Mouse (Mus musculus): ENCODE measurements around the gene Pltp. TPM values are rescaled to one million over a fixed set of nuclear protein-coding genes. Genes with fewer than 3 reads are reported as not detected.
"Not testable (repeated sequence)": the region's sequence is repeated elsewhere in the genome, so short reads cannot be mapped to it uniquely, and the experiment has no call there.

Gene Pltp
- polyA plus RNA-seq, 1 experiment from 2014 or later = 22.9 TPM

- H3K9ac ChIP-seq (ENCODE audit: low read length) = no peak overlapping the region
- no peak for ATAC-seq (ENCODE audit: insufficient number of reproducible peaks, low FRiP score, low TSS enrichment, low read depth)
- 51% methylated on average over 9 of the region's 9 CpGs for WGBS
- H3K9me3 ChIP-seq (ENCODE audit: control insufficient read depth, low read length) = no peaks in the 10 kb centered on the region
- no peak for DNase-seq (ENCODE audit: low spot score)
- no peak overlapping the region for H3K4me3 ChIP-seq (ENCODE audit: low read depth, low read length)
- peaks cover 7% of the 10 kb centered on the region; the same call in 1 of the 2 replicates for H3K4me1 ChIP-seq (ENCODE audit: control insufficient read depth, insufficient read depth, low read length)
- H3K4me2 ChIP-seq (ENCODE audit: low read depth, severe bottlenecking) = no peak overlapping the region
- H3K27me3 ChIP-seq (ENCODE audit: control insufficient read depth, insufficient read depth, low read length) = peaks cover 11% of the 10 kb centered on the region
- H3K27ac ChIP-seq (replicated peaks; ENCODE audit: low read depth, low read length) = no peak overlapping the region
- H3K36me3 ChIP-seq (ENCODE audit: control insufficient read depth, insufficient read depth, low read length) = no peaks in the 10 kb centered on the region
Observed at GRCm38 (mm10) chr2:164862179-164862861, 4.8 kb upstream of the Pltp start.

GRCm38 (mm10) chr2:164861094-164861493, 3.6 kb upstream of the Pltp start:
- 72% methylated on average over 4 of the region's 4 CpGs for WGBS
- H3K4me1 ChIP-seq (ENCODE audit: control insufficient read depth, insufficient read depth, low read length) = peaks cover 7% of the 10 kb centered on the region; the same call in 1 of the 2 replicates
- no peak for ATAC-seq (ENCODE audit: insufficient number of reproducible peaks, low FRiP score, low TSS enrichment, low read depth)

GRCm38 (mm10) chr2:164859640-164860432, 2.3 kb upstream of the Pltp start:
- ATAC-seq (ENCODE audit: insufficient number of reproducible peaks, low FRiP score, low TSS enrichment, low read depth) (no peak), DNase-seq (ENCODE audit: low spot score) (no peak)
- H3K27ac ChIP-seq (replicated peaks; ENCODE audit: low read depth, low read length) = no peak overlapping the region
- H3K27me3 ChIP-seq (ENCODE audit: control insufficient read depth, insufficient read depth, low read length) = peaks cover 33% of the 10 kb centered on the region
- no peak overlapping the region for H3K9ac ChIP-seq (ENCODE audit: low read length)
- no peaks in the 10 kb centered on the region for H3K9me3 ChIP-seq (ENCODE audit: control insufficient read depth, low read length)
- no peak overlapping the region for H3K4me3 ChIP-seq (ENCODE audit: low read depth, low read length)
- no peak overlapping the region for H3K4me2 ChIP-seq (ENCODE audit: low read depth, severe bottlenecking)
- peaks cover 7% of the 10 kb centered on the region; the same call in 1 of the 2 replicates for H3K4me1 ChIP-seq (ENCODE audit: control insufficient read depth, insufficient read depth, low read length)
- no peaks in the 10 kb centered on the region for H3K36me3 ChIP-seq (ENCODE audit: control insufficient read depth, insufficient read depth, low read length)
- WGBS = 47% methylated on average over 9 of the region's 9 CpGs

More at GRCm38 (mm10) chr2:164861094-164861493, 3.6 kb upstream of the Pltp start:
- no peak overlapping the region for H3K4me2 ChIP-seq (ENCODE audit: low read depth, severe bottlenecking)
- no peak overlapping the region for H3K4me3 ChIP-seq (ENCODE audit: low read depth, low read length)
- H3K9ac ChIP-seq (ENCODE audit: low read length) = no peak overlapping the region
- no peaks in the 10 kb centered on the region for H3K9me3 ChIP-seq (ENCODE audit: control insufficient read depth, low read length)
- H3K27me3 ChIP-seq (ENCODE audit: control insufficient read depth, insufficient read depth, low read length) = peaks cover 23% of the 10 kb centered on the region
- H3K36me3 ChIP-seq (ENCODE audit: control insufficient read depth, insufficient read depth, low read length) = no peaks in the 10 kb centered on the region
- DNase-seq (ENCODE audit: low spot score) = no peak
- no peak overlapping the region for H3K27ac ChIP-seq (replicated peaks; ENCODE audit: low read depth, low read length)

- peaks cover 35% of the 10 kb centered on the region for H3K27me3 ChIP-seq (ENCODE audit: control insufficient read depth, insufficient read depth, low read length)
- peaks cover 7% of the 10 kb centered on the region; the same call in 1 of the 2 replicates for H3K4me1 ChIP-seq (ENCODE audit: control insufficient read depth, insufficient read depth, low read length)
- DNase-seq (ENCODE audit: low spot score) (no peak), ATAC-seq (ENCODE audit: insufficient number of reproducible peaks, low FRiP score, low TSS enrichment, low read depth) (no peak)
- H3K9ac ChIP-seq (ENCODE audit: low read length) = no peak overlapping the region
- WGBS = 46% methylated on average over 2 of the region's 2 CpGs
- no peaks in the 10 kb centered on the region for H3K9me3 ChIP-seq (ENCODE audit: control insufficient read depth, low read length)
- no peaks in the 10 kb centered on the region for H3K36me3 ChIP-seq (ENCODE audit: control insufficient read depth, insufficient read depth, low read length)
- no peak overlapping the region for H3K4me2 ChIP-seq (ENCODE audit: low read depth, severe bottlenecking)
- no peak overlapping the region for H3K4me3 ChIP-seq (ENCODE audit: low read depth, low read length)
- no peak overlapping the region for H3K27ac ChIP-seq (replicated peaks; ENCODE audit: low read depth, low read length)
Observed at GRCm38 (mm10) chr2:164859155-164859554, 1.6 kb upstream of the Pltp start.

GRCm38 (mm10) chr2:164857842-164858553, 487 bp upstream of the Pltp start:
- H3K27me3 ChIP-seq (ENCODE audit: control insufficient read depth, insufficient read depth, low read length) = peaks cover 35% of the 10 kb centered on the region
- DNase-seq (ENCODE audit: low spot score) = peak; percentile 45
- peaks cover 7% of the 10 kb centered on the region; the same call in 1 of the 2 replicates for H3K4me1 ChIP-seq (ENCODE audit: control insufficient read depth, insufficient read depth, low read length)
- peak overlapping the region; percentile 38 for H3K4me3 ChIP-seq (ENCODE audit: low read depth, low read length)
- no peak overlapping the region for H3K27ac ChIP-seq (replicated peaks; ENCODE audit: low read depth, low read length)
- H3K36me3 ChIP-seq (ENCODE audit: control insufficient read depth, insufficient read depth, low read length) = no peaks in the 10 kb centered on the region
- no peaks in the 10 kb centered on the region for H3K9me3 ChIP-seq (ENCODE audit: control insufficient read depth, low read length)
- 2% methylated on average over 19 of the region's 19 CpGs for WGBS
- no peak for ATAC-seq (ENCODE audit: insufficient number of reproducible peaks, low FRiP score, low TSS enrichment, low read depth)
- no peak overlapping the region; the same call in 1 of the 2 replicates for H3K9ac ChIP-seq (ENCODE audit: low read length)
- peak overlapping the region; percentile 78 for H3K4me2 ChIP-seq (ENCODE audit: low read depth, severe bottlenecking)

GRCm38 (mm10) chr2:164856309-164857100, 1.0 kb downstream of the Pltp start:
- DNase-seq (ENCODE audit: low spot score) = peak; percentile 53
- WGBS = 1% methylated on average over 42 of the region's 42 CpGs
- H3K9ac ChIP-seq (ENCODE audit: low read length) = no peak overlapping the region
- H3K4me1 ChIP-seq (ENCODE audit: control insufficient read depth, insufficient read depth, low read length) = 0 out of 2 replicates have a peak, but pooled peaks cover 5% of the 10 kb centered on the region
- H3K36me3 ChIP-seq (ENCODE audit: control insufficient read depth, insufficient read depth, low read length) = no peaks in the 10 kb centered on the region
- no peaks in the 10 kb centered on the region for H3K9me3 ChIP-seq (ENCODE audit: control insufficient read depth, low read length)
- H3K27me3 ChIP-seq (ENCODE audit: control insufficient read depth, insufficient read depth, low read length) = peaks cover 35% of the 10 kb centered on the region
- H3K4me3 ChIP-seq (ENCODE audit: low read depth, low read length) = peak overlapping the region; percentile 38
- no peak overlapping the region for H3K27ac ChIP-seq (replicated peaks; ENCODE audit: low read depth, low read length)
- peak overlapping the region; percentile 78 for H3K4me2 ChIP-seq (ENCODE audit: low read depth, severe bottlenecking)
- no peak for ATAC-seq (ENCODE audit: insufficient number of reproducible peaks, low FRiP score, low TSS enrichment, low read depth)

- H3K4me3 ChIP-seq (ENCODE audit: low read depth, low read length); H3K36me3 ChIP-seq (ENCODE audit: control insufficient read depth, insufficient read depth, low read length); ATAC-seq (ENCODE audit: insufficient number of reproducible peaks, low FRiP score, low TSS enrichment, low read depth); DNase-seq (ENCODE audit: low spot score); H3K9ac ChIP-seq (ENCODE audit: low read length); H3K9me3 ChIP-seq (ENCODE audit: control insufficient read depth, low read length); H3K4me1 ChIP-seq (ENCODE audit: control insufficient read depth, insufficient read depth, low read length); H3K27ac ChIP-seq (replicated peaks; ENCODE audit: low read depth, low read length); H3K4me2 ChIP-seq (ENCODE audit: low read depth, severe bottlenecking): not testable (repeated sequence)
- H3K27me3 ChIP-seq (ENCODE audit: control insufficient read depth, insufficient read depth, low read length) = peaks cover 35% of the 10 kb centered on the region
- 83% methylated on average over 5 of the region's 5 CpGs for WGBS
Observed at GRCm38 (mm10) chr2:164855572-164855971, 1.9 kb downstream of the Pltp start.
